Mouse (Mus musculus): ENCODE data around the gene Vcpkmt. TPM values are rescaled to one million over a fixed set of nuclear protein-coding genes. Genes with fewer than 3 reads are reported as not detected.

Vcpkmt gene
- polyA plus RNA-seq, 2 experiments, result 21.3 to 28.2 TPM

GRCm38 (mm10) chr12:69539353-69539752 lies 43.5 kb downstream of the Vcpkmt start:
- Histone ChIP-seq H3K4me3 (replicated peaks; ENCODE audit: low read length) (no peak overlapping the region), H3K4me1 (ENCODE audit: control insufficient read depth, insufficient read depth, low read length) (peaks cover 27% of the 10 kb centered on the region), H3K27me3 (ENCODE audit: control insufficient read depth, insufficient read depth, low read length) (no peaks in the 10 kb centered on the region), H3K27ac (replicated peaks; ENCODE audit: low read depth, low read length) (no peak overlapping the region), H3K9me3 (ENCODE audit: control insufficient read depth, low read length) (no peaks in the 10 kb centered on the region), H3K4me2 (replicated peaks; ENCODE audit: low read depth, low read length, severe bottlenecking) (no peak overlapping the region), H3K36me3 (ENCODE audit: control insufficient read depth, insufficient read depth, low read length) (no peaks in the 10 kb centered on the region), H3K9ac (ENCODE audit: low read depth, low read length, severe bottlenecking) (no peak overlapping the region)
- ATAC-seq (ENCODE audit: low FRiP score, low read depth) (no peak), DNase-seq (ENCODE audit: low spot score) (no peak)
- no peak for TF ChIP-seq POLR2A (IDR thresholded peaks at IDR 0.05; ENCODE audit: borderline replicate concordance, extremely low read depth, insufficient read depth, insufficient read length)
- 79% methylated on average over 7 of the region's 7 CpGs for WGBS

GRCm38 (mm10) chr12:69538362-69538950 lies 44.4 kb downstream of the Vcpkmt start:
- ATAC-seq (ENCODE audit: low FRiP score, low read depth), result 0 out of 2 replicates have a peak, but pooled peaks have one; percentile 23
- H3K9me3 ChIP-seq (ENCODE audit: control insufficient read depth, low read length), result no peaks in the 10 kb centered on the region
- no peak overlapping the region for H3K4me3 ChIP-seq (replicated peaks; ENCODE audit: low read length)
- no peaks in the 10 kb centered on the region for H3K27me3 ChIP-seq (ENCODE audit: control insufficient read depth, insufficient read depth, low read length)
- H3K4me1 ChIP-seq (ENCODE audit: control insufficient read depth, insufficient read depth, low read length), result peaks cover 24% of the 10 kb centered on the region
- WGBS, result 40% methylated on average over 4 of the region's 4 CpGs
- TF ChIP-seq POLR2A (IDR thresholded peaks at IDR 0.05; ENCODE audit: borderline replicate concordance, extremely low read depth, insufficient read depth, insufficient read length), result no peak
- H3K27ac ChIP-seq (replicated peaks; ENCODE audit: low read depth, low read length), result peak overlapping the region; percentile 78
- DNase-seq (ENCODE audit: low spot score), result no peak
- H3K9ac ChIP-seq (ENCODE audit: low read depth, low read length, severe bottlenecking), result 0 out of 2 replicates have a peak overlapping the region, but pooled peaks have one; percentile 17
- no peaks in the 10 kb centered on the region for H3K36me3 ChIP-seq (ENCODE audit: control insufficient read depth, insufficient read depth, low read length)
- peak overlapping the region; percentile 30 for H3K4me2 ChIP-seq (replicated peaks; ENCODE audit: low read depth, low read length, severe bottlenecking)

GRCm38 (mm10) chr12:69537675-69538361 lies 45.0 kb downstream of the Vcpkmt start:
- DNase-seq (ENCODE audit: low spot score) (peak; percentile 70), ATAC-seq (ENCODE audit: low FRiP score, low read depth) (peak; percentile 28; the same call in 1 of the 2 replicates)
- H3K36me3 ChIP-seq (ENCODE audit: control insufficient read depth, insufficient read depth, low read length), result no peaks in the 10 kb centered on the region
- peaks cover 24% of the 10 kb centered on the region for H3K4me1 ChIP-seq (ENCODE audit: control insufficient read depth, insufficient read depth, low read length)
- H3K4me3 ChIP-seq (replicated peaks; ENCODE audit: low read length), result 0 out of 2 replicates have a peak overlapping the region, but pooled peaks have one; percentile 1
- peak overlapping the region; percentile 30 for H3K4me2 ChIP-seq (replicated peaks; ENCODE audit: low read depth, low read length, severe bottlenecking)
- no peaks in the 10 kb centered on the region for H3K9me3 ChIP-seq (ENCODE audit: control insufficient read depth, low read length)
- WGBS, result 21% methylated on average over 19 of the region's 19 CpGs
- peak overlapping the region; percentile 78 for H3K27ac ChIP-seq (replicated peaks; ENCODE audit: low read depth, low read length)
- no peak for TF ChIP-seq POLR2A (IDR thresholded peaks at IDR 0.05; ENCODE audit: borderline replicate concordance, extremely low read depth, insufficient read depth, insufficient read length)
- no peaks in the 10 kb centered on the region for H3K27me3 ChIP-seq (ENCODE audit: control insufficient read depth, insufficient read depth, low read length)
- H3K9ac ChIP-seq (ENCODE audit: low read depth, low read length, severe bottlenecking), result 0 out of 2 replicates have a peak overlapping the region, but pooled peaks have one; percentile 17

- peaks cover 24% of the 10 kb centered on the region for H3K4me1 ChIP-seq (ENCODE audit: control insufficient read depth, insufficient read depth, low read length)
- 0 out of 2 replicates have a peak overlapping the region, but pooled peaks have one; percentile 1 for H3K4me3 ChIP-seq (replicated peaks; ENCODE audit: low read length)
- H3K4me2 ChIP-seq (replicated peaks; ENCODE audit: low read depth, low read length, severe bottlenecking), result peak overlapping the region; percentile 30
- H3K36me3 ChIP-seq (ENCODE audit: control insufficient read depth, insufficient read depth, low read length), result no peaks in the 10 kb centered on the region
- ATAC-seq (ENCODE audit: low FRiP score, low read depth), result peak; percentile 34
- no peaks in the 10 kb centered on the region for H3K27me3 ChIP-seq (ENCODE audit: control insufficient read depth, insufficient read depth, low read length)
- peak; percentile 61 for DNase-seq (ENCODE audit: low spot score)
- 0 out of 2 replicates have a peak overlapping the region, but pooled peaks have one; percentile 22 for H3K9ac ChIP-seq (ENCODE audit: low read depth, low read length, severe bottlenecking)
- no peaks in the 10 kb centered on the region for H3K9me3 ChIP-seq (ENCODE audit: control insufficient read depth, low read length)
- no peak for TF ChIP-seq POLR2A (IDR thresholded peaks at IDR 0.05; ENCODE audit: borderline replicate concordance, extremely low read depth, insufficient read depth, insufficient read length)
- H3K27ac ChIP-seq (replicated peaks; ENCODE audit: low read depth, low read length), result peak overlapping the region; percentile 76
- 23% methylated on average over 10 of the region's 10 CpGs for WGBS
Measured at GRCm38 (mm10) chr12:69537243-69537674, 45.6 kb downstream of the Vcpkmt start.

GRCm38 (mm10) chr12:69536616-69537242 lies 46.1 kb downstream of the Vcpkmt start:
- no peak overlapping the region for H3K4me2 ChIP-seq (replicated peaks; ENCODE audit: low read depth, low read length, severe bottlenecking)
- 82% methylated on average over 10 of the region's 10 CpGs for WGBS
- no peaks in the 10 kb centered on the region for H3K27me3 ChIP-seq (ENCODE audit: control insufficient read depth, insufficient read depth, low read length)
- peaks cover 24% of the 10 kb centered on the region for H3K4me1 ChIP-seq (ENCODE audit: control insufficient read depth, insufficient read depth, low read length)
- no peak for ATAC-seq (ENCODE audit: low FRiP score, low read depth)
- H3K27ac ChIP-seq (replicated peaks; ENCODE audit: low read depth, low read length), result peak overlapping the region; percentile 76
- no peak overlapping the region for H3K4me3 ChIP-seq (replicated peaks; ENCODE audit: low read length)
- H3K9ac ChIP-seq (ENCODE audit: low read depth, low read length, severe bottlenecking), result no peak overlapping the region
- no peak for DNase-seq (ENCODE audit: low spot score)
- TF ChIP-seq POLR2A (IDR thresholded peaks at IDR 0.05; ENCODE audit: borderline replicate concordance, extremely low read depth, insufficient read depth, insufficient read length), result no peak
- H3K9me3 ChIP-seq (ENCODE audit: control insufficient read depth, low read length), result no peaks in the 10 kb centered on the region
- H3K36me3 ChIP-seq (ENCODE audit: control insufficient read depth, insufficient read depth, low read length), result no peaks in the 10 kb centered on the region
